Mouse (Mus musculus): ENCODE data around the gene Nudt9.

DNA sequence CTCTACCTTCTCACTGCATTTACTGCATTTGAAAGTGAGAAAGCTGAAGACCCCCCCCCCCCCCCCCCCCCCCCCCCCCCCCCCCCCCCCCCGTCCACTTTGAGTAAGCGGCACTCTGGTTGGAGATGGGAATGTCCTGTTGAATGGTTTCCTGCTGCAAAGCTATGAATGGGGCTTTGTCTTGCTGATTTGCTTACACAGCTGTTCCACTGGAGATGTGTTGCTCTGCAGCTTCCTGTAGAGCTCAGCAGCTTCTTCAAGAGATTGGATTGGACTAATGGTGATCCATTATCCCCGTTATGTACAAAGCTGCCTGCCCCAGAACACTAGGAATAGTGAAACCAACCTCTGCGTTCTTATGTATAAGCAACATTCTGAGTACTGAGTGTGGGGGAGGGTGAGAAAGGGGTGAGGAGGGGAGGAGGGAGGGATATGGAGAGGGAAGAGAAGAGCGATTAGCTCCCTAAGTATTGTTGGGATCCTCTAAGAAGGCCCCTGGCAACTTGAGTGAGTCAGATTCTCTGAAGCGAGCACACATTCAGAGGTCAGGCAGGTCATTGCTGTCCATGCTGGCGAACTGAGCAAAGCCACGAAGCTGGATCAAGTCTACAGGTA is 26.3 kb downstream of the Nudt9 start:
- TF ChIP-seq POLR2A (IDR thresholded peaks at IDR 0.05; ENCODE audit: low read depth, low read length), result no peak
- TF ChIP-seq CTCF (IDR thresholded peaks at IDR 0.05; ENCODE audit: extremely low read depth, insufficient read length, insufficient replicate concordance, low read depth, low read length), result no peak
